8 mouse cellular contexts compared by ENCODE assay signal in the genomic region with DNA sequence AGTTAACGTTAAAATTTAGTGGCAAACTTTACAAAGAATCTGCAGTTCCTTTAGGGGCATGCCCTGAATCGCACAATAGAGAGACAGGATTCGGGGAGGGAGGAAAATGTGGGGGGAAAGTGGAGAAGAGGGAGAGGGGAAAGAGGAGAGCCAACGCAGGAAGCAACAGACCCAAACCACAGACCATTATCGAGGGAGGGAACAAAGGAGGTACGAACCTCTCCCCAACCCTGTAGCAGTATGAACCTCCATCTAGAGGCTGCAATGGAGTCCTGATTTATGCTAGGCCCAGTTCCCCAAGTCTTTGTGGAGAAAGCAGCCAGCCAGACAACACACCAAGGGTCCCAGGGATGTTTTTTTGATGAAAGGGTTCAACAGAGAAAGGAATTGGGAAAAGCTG. TPM values are rescaled to one million over a fixed set of nuclear protein-coding genes. Genes with fewer than 3 reads are reported as not detected.
DNase-seq lines count a peak whose midpoint lies in the region; ATAC-seq and TF ChIP-seq lines count a peak whose summit lies in the region.

No protein-coding gene starts in this region.

- TF ChIP-seq POLR2A in testis, adult 2 months (IDR thresholded peaks at IDR 0.05; ENCODE audit: control insufficient read depth, low read depth, low read length) = no peak
- no peak for TF ChIP-seq POLR2A in thymus, adult 2 months (IDR thresholded peaks at IDR 0.05; ENCODE audit: control insufficient read depth, extremely low read depth, insufficient read depth, low read length, poor library complexity)

- WGBS in heart, embryonic 10.5 days = 25% methylated on average over 6 of the region's 6 CpGs
- 7% methylated on average over 6 of the region's 6 CpGs for WGBS in liver, postnatal 0 days (ENCODE audit: insufficient replicate concordance)
- WGBS in thymus, adult 2 months = 2% methylated on average over 6 of the region's 6 CpGs

- H3K36me3 ChIP-seq in heart, embryonic 10.5 days = no peaks in the 10 kb centered on the region
- no peaks in the 10 kb centered on the region for H3K36me3 ChIP-seq in testis, adult 2 months (ENCODE audit: control insufficient read depth, insufficient read depth, low read length)
- H3K36me3 ChIP-seq in liver, postnatal 0 days (replicated peaks; ENCODE audit: insufficient read depth, low read length) = no peaks in the 10 kb centered on the region
- no peaks in the 10 kb centered on the region for H3K36me3 ChIP-seq in thymus, adult 2 months (ENCODE audit: control insufficient read depth, insufficient read depth, low read length)

- ATAC-seq in liver, postnatal 0 days = no peak

- H3K4me2 ChIP-seq in liver, postnatal 0 days (ENCODE audit: low read depth, low read length) = 0 out of 2 replicates have a peak overlapping the region, but pooled peaks have one; percentile 11

- peaks cover 42% of the 10 kb centered on the region for H3K4me1 ChIP-seq in heart, embryonic 10.5 days
- peaks cover 10% of the 10 kb centered on the region for H3K4me1 ChIP-seq in testis, adult 2 months (ENCODE audit: control insufficient read depth, insufficient read depth, low read length)
- 0 out of 2 replicates have a peak, but pooled peaks cover 4% of the 10 kb centered on the region for H3K4me1 ChIP-seq in liver, postnatal 0 days (ENCODE audit: insufficient read depth)
- H3K4me1 ChIP-seq in thymus, adult 2 months (replicated peaks; ENCODE audit: control insufficient read depth, insufficient read depth, low read length) = no peaks in the 10 kb centered on the region; the same call in 1 of the 2 replicates

- H3K4me3 ChIP-seq in heart, embryonic 10.5 days = peak overlapping the region; percentile 44
- peak overlapping the region; percentile 75 for H3K4me3 ChIP-seq in testis, adult 2 months (ENCODE audit: control insufficient read depth, low read depth, low read length)
- no peak overlapping the region for H3K4me3 ChIP-seq in liver, postnatal 0 days (ENCODE audit: low read depth, low read length)
- H3K4me3 ChIP-seq in thymus, adult 2 months (ENCODE audit: control insufficient read depth, insufficient read depth, low read length) = no peak overlapping the region

- H3K27me3 ChIP-seq in heart, embryonic 10.5 days (ENCODE audit: insufficient read depth, poor library complexity, severe bottlenecking) = peaks cover 74% of the 10 kb centered on the region
- no peaks in the 10 kb centered on the region for H3K27me3 ChIP-seq in testis, adult 2 months (ENCODE audit: control insufficient read depth, insufficient read depth, low read length)
- peaks cover 4% of the 10 kb centered on the region; the same call in 1 of the 2 replicates for H3K27me3 ChIP-seq in liver, postnatal 0 days (ENCODE audit: insufficient read depth, low read length)
- no peaks in the 10 kb centered on the region for H3K27me3 ChIP-seq in thymus, adult 2 months (ENCODE audit: control insufficient read depth, insufficient read depth, low read length)

- no peak for TF ChIP-seq CTCF in testis, adult 2 months (IDR thresholded peaks at IDR 0.05; ENCODE audit: control insufficient read depth, insufficient read depth, insufficient replicate concordance, low read depth, low read length)
- no peak for TF ChIP-seq CTCF in liver, postnatal 0 days (IDR thresholded peaks at IDR 0.05; ENCODE audit: low read depth)
- no peak for TF ChIP-seq CTCF in thymus, adult 2 months (IDR thresholded peaks at IDR 0.05; ENCODE audit: borderline replicate concordance, control insufficient read depth, extremely low read depth, insufficient read depth, low read length, poor library complexity)

- H3K9ac ChIP-seq in liver, postnatal 0 days (replicated peaks) = no peak overlapping the region

- H3K27ac ChIP-seq in heart, embryonic 10.5 days = peak overlapping the region; percentile 67
- no peak overlapping the region for H3K27ac ChIP-seq in testis, adult 2 months (ENCODE audit: control insufficient read depth, insufficient read depth, low read depth, low read length)
- H3K27ac ChIP-seq in liver, postnatal 0 days (ENCODE audit: low read depth) = no peak overlapping the region
- no peak overlapping the region for H3K27ac ChIP-seq in thymus, adult 2 months (ENCODE audit: control insufficient read depth, insufficient read depth, low read length)

- DNase-seq in heart, embryonic 10.5 days (ENCODE audit: low spot score) = no peak
- DNase-seq in heart, adult 11 months = no peak
- no peak for DNase-seq in testis, postnatal 14 days (ENCODE audit: low spot score)
- no peak for DNase-seq in liver, postnatal 0 days
- DNase-seq in right cerebral cortex, postnatal 4 days = no peak
- no peak for DNase-seq in thymus, adult 2 months
- no peak for DNase-seq in cerebellum, adult 11-12 months

- no peaks in the 10 kb centered on the region for H3K9me3 ChIP-seq in heart, embryonic 10.5 days
- no peaks in the 10 kb centered on the region for H3K9me3 ChIP-seq in liver, postnatal 0 days (ENCODE audit: low read length)

- TF ChIP-seq EP300 in liver, postnatal 0 days (IDR thresholded peaks at IDR 0.05; ENCODE audit: low read depth) = no peak

RNA-seq across cellular contexts. Expression of a gene that starts 0.6 kb away (rescaled TPM):
- 0.11 and 0.16 TPM in 2 replicates for polyA plus RNA-seq in heart, embryonic 10.5 days (2016; fragmentation: Nextera tagmentation; extraction: Ambion mirVana)
- polyA plus RNA-seq in testis, adult 2 months (2012; rRNA removed) = 16.8 and 19.1 TPM in 2 replicates
- 1.5 and 1.7 TPM in 2 replicates for polyA plus RNA-seq in liver, postnatal 0 days (2015; fragmentation: Nextera tagmentation; extraction: Ambion mirVana)
- 0.14 TPM in 1 of 2 replicates, not detected in the other for polyA plus RNA-seq in thymus, adult 2 months (2012; rRNA removed)

RNA-seq across cellular contexts. Expression of a gene that starts 50.0 kb away (rescaled TPM):
- polyA plus RNA-seq in heart, embryonic 10.5 days (2016; fragmentation: Nextera tagmentation; extraction: Ambion mirVana) = 24.7 and 25.5 TPM in 2 replicates
- 9.5 and 13.1 TPM in 2 replicates for polyA plus RNA-seq in testis, adult 2 months (2012; rRNA removed)
- polyA plus RNA-seq in liver, postnatal 0 days (2015; fragmentation: Nextera tagmentation; extraction: Ambion mirVana) = 2.3 and 2.5 TPM in 2 replicates
- 17.1 and 24.7 TPM in 2 replicates for polyA plus RNA-seq in thymus, adult 2 months (2012; rRNA removed)

Comparison
In these comparisons a context has a peak if more than half of its experiments do, and no peak if none do; other contexts are left out.
1. H3K4me3 ChIP-seq: peak in heart, embryonic 10.5 days (single experiment) and testis, adult 2 months (single experiment); none in liver, postnatal 0 days (single experiment) and thymus, adult 2 months (single experiment).